Mouse (Mus musculus) cerebellum, adult 8-10 months (tissue): ENCODE results near the gene Sult6b2.

Source experiments
- DNase-seq: peaks from one replicate; pipeline ENCODE4 v3.0.0; 2022

The Sult6b2 gene

GRCm38 (mm10) chr6:142809373-142810098 lies 5.2 kb upstream of the Sult6b2 start:
- DNase-seq: no peak

- no peak for DNase-seq
Measured at GRCm38 (mm10) chr6:142806326-142806725, 2.0 kb upstream of the Sult6b2 start.

- no peak for DNase-seq
Measured at GRCm38 (mm10) chr6:142802617-142803525, 1.4 kb downstream of the Sult6b2 start.

- no peak for DNase-seq
Measured at GRCm38 (mm10) chr6:142801687-142802086, 2.6 kb downstream of the Sult6b2 start.

GRCm38 (mm10) chr6:142799704-142800374 lies 4.5 kb downstream of the Sult6b2 start:
- DNase-seq: no peak

GRCm38 (mm10) chr6:142798837-142799236 lies 5.5 kb downstream of the Sult6b2 start:
- no peak for DNase-seq

- no peak for DNase-seq
Measured at GRCm38 (mm10) chr6:142797996-142798395, 6.3 kb downstream of the Sult6b2 start.

GRCm38 (mm10) chr6:142795655-142796441 lies 8.5 kb downstream of the Sult6b2 start:
- DNase-seq: no peak

- no peak for DNase-seq
Measured at GRCm38 (mm10) chr6:142795087-142795486, 9.2 kb downstream of the Sult6b2 start.

- DNase-seq: no peak
Measured at GRCm38 (mm10) chr6:142793468-142793867, 10.8 kb downstream of the Sult6b2 start.

GRCm38 (mm10) chr6:142792241-142792968 lies 11.9 kb downstream of the Sult6b2 start:
- DNase-seq: no peak

GRCm38 (mm10) chr6:142789736-142790135 lies 14.6 kb downstream of the Sult6b2 start:
- no peak for DNase-seq

GRCm38 (mm10) chr6:142788042-142788987 lies 16.0 kb downstream of the Sult6b2 start:
- DNase-seq: no peak

- no peak for DNase-seq
Measured at GRCm38 (mm10) chr6:142786106-142786505, 18.2 kb downstream of the Sult6b2 start.

- peak; percentile 53 for DNase-seq
Measured at GRCm38 (mm10) chr6:142785343-142785742, 19.0 kb downstream of the Sult6b2 start.

GRCm38 (mm10) chr6:142781286-142781685 lies 23.0 kb downstream of the Sult6b2 start:
- DNase-seq: no peak

GRCm38 (mm10) chr6:142780574-142781033 lies 23.7 kb downstream of the Sult6b2 start:
- DNase-seq: no peak

GRCm38 (mm10) chr6:142779812-142780573 lies 24.3 kb downstream of the Sult6b2 start:
- DNase-seq: no peak

GRCm38 (mm10) chr6:142779045-142779811 lies 25.1 kb downstream of the Sult6b2 start:
- peak; percentile 49 for DNase-seq
